Mouse (Mus musculus): ENCODE data around the gene Prelp. TPM values are rescaled to one million over a fixed set of nuclear protein-coding genes. Genes with fewer than 3 reads are reported as not detected.

The Prelp gene
- total RNA-seq, 2 experiments from 2014 or later: 42.1 to 44.9 TPM

DNA sequence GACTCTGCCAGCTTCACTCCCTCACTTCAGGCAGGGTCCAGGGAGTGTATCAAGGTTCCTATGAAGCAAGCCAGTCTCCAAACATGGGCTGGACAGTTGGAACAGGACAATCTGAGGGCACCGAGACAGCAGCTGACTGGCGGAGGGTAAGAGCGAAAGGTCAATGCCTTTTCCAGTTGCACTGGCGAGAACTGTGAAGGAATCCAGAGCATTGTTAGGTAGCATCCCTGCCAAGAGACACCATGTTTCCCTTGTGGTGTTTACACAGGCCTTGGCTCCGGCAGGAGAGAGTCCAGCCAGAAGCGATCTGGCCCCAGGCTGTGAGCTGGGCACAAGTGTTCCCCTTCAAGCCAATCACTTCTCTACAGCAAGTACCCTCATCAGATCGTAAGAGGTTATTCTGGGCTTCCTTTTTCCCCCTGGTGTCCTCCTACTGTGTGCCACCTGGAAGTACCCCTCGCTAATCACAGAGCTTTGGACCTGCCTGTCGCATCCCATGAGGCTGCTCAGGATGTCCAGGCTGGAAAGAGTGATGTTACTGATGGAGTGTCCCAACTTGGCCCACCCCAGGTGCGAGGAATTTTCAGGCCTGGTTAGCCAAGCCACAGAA lies 13.2 kb upstream of the Prelp start:
- peak in 1 of 2 experiments; percentile 45 for DNase-seq

DNA sequence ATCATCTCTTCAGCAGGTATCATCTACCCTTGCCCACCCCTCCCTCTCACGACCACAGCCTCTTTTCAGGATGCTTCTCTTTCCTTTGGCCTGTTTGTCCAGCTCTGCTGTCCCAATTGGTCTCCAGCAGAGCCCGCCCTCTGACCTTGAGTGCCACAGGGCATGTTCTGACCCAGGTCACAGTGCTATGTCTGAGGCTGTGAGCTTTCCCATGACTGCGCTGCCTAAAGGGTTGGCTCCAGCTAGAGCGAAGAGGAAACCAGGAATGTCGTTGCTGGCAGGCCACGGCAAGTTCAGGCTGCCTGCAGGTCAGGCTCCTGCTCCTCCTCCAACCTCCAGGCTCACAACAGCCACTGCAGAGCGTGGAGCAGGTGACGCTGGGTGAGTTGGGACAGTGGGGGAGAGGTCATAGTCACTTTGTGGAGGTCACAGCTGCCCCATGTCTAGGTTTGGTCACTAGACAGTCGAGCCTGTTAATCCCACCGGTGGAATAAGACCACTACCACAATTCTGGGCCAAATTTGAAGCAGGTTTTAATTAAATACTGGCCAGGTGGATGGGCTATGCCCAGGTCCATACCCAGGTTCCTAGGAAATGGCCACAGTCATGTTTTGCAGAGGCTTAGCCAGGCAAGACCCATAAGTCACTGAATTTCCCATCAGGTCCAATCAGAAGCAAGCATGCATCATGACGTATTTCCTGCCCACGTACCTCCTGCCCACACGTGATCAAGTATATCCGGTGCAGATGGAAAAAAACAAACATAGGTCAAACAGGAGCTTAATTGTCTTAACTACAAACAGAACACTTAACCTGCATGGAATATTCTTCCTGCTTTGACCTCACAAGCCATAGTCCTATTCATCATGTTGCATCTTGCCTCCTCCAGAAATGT lies 12.3 kb upstream of the Prelp start:
- peak in 1 of 2 experiments; percentile 50 for DNase-seq

DNA sequence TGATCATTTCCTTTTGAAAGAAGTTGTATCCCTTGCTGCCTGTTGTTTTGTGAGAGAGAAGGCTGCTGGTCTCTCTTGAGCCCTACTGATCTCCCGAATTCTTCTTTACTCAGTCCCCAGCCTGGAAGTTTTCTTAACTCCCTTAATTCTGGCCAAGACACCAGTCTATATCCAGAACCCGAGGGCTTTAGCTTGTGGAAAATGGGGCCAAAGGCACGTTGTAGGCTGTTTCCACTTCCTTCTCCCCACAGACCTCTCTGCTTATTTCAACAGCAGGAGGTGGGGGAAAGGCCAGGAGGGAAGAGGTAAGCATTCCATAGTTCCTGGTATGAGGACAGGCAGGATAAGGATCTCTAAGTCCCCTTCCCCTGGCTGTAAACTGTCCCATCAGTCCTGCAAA lies 8.8 kb upstream of the Prelp start:
- DNase-seq: peak in 1 of 2 experiments; percentile 26

DNA sequence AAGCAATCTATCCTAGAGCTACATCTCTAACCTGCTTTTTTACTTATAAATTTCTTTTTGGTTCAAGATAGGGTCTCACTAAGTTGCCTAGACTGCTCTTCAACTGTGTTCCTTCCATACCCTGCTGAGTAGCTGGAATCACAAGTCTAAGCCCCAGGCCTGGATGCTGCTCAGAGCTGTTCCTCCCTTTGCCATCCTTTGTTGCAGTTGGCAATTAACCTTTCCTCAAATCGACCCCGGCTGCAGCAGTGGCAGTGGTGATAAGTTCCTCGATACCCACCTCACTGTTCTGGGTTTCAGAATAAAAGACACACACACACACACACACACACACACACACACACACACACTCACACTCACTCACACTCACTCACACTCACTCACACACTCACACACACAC lies 4.0 kb upstream of the Prelp start:
- no peak for DNase-seq

DNA sequence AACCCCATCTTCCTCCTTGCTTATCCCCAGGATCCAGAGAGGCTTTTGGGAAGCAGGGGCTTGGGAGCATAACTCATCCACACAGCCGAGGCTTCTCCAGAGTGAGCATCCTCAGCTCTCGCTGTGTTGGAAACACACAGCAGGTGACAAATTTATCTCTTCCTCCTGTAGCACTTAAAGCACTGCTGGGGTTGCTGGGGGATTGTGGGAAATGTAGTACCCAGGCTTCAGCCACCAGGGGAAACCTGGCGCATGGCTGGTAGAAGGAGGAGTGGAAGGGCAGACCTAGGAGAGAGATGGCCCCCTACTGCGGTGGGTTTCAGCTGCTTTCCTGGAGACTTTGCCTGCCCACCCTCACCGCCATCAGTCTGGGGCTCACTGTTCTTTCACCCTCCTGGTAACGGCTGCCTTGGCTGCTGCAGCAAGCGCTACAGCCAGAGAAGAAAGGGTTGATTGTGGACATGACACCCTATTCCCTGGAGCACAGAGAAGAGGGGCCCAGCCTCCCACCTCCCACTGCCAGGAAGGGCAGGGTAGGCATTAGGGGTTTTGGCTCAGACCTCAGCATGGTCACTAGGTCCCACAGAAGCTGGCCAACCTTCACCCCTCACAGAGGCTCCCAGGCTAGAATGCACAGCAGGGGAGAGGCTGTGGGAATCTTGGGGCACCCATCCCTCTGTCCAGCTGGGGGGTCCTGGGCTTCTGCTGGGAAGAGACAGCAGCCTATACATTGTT lies 3.1 kb upstream of the Prelp start:
- no peak for DNase-seq

- DNase-seq: no peak
These were observed 1.9 kb upstream of the Prelp start for GRCm38 (mm10) chr1:133923071-133923470.

DNA sequence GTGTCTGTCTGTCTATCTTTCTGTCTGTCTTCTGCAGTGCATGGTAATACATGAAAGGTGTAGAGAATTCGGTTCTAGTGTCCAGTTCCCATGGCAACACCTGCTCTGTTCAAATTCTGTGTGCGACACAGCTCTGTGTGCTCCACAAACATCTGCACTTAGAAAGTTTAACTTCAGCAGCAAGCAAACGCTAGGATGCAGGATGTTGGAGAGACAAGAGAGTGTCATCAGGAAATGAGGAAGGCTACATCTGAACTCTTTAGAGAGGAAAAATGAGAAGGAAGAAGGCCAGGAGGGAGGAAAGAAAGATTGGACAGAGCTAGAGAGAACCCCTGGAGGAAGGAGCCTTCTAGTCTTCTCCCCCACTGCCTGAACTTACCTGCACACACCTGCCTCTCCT lies 338 bp downstream of the Prelp start:
- DNase-seq: no peak

GRCm38 (mm10) chr1:133920401-133920800 lies 813 bp downstream of the Prelp start:
- no peak for DNase-seq

GRCm38 (mm10) chr1:133918088-133918470 lies 3.1 kb downstream of the Prelp start:
- no peak for DNase-seq

GRCm38 (mm10) chr1:133917456-133918087 lies 3.6 kb downstream of the Prelp start:
- DNase-seq: peak; percentile 65 to 73

DNA sequence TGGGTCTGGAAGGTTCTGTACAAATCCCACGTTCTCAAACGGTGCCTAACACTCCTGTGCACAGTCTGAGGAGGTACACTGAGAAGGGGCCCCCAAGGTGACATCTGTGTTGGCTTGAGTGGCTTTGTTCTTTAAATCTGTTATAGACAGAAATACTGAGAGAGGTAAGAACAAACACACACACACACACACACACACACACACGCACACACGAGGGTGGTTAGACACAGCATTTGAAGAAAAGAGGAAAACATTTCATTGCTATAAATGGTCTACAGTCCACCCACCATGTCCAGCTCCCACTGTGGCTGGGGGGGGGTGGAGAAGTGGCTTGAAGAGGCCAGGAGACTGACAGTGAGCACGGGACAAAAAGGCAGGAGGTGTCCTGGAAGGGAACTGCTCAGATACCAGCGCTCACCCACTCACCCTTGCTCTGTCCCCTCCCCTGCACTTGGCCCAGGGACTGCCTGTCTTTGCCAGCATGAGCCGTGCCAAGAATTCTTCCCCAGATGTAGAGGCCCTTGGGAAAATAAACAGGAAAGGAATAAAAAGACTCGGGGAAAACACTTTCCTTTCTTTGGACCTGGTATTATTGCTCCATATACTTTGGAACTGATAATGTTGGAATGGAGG lies 5.4 kb downstream of the Prelp start:
- peak; percentile 81 to 85 for DNase-seq

DNA sequence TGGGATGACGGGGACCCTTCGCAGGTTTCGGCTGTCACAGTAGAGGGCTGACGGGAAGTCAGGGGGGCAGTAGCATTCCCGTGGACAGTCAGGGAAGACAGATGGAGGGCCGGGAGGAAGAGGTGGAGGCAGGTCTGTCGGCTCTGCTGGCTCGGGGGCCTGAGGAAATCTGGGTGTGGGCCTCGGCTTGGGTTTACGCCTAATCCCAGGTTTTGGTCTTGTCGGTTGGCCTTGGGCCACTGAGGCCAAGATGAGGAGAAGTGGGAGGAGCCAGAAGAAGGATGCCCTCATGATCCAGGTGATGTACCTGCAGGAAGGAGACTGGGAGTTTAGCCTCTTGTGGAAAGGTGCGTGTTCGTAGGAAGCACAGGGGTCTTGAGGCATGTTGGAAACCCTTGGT lies 6.1 kb downstream of the Prelp start:
- no peak for DNase-seq

GRCm38 (mm10) chr1:133913018-133913417 lies 8.2 kb downstream of the Prelp start:
- no peak for DNase-seq

GRCm38 (mm10) chr1:133911456-133911855 lies 9.8 kb downstream of the Prelp start:
- peak; percentile 75 to 86 for DNase-seq

- DNase-seq: no peak
These were observed 10.2 kb downstream of the Prelp start for GRCm38 (mm10) chr1:133911008-133911407.

- no peak for DNase-seq
These were observed 11.1 kb downstream of the Prelp start for GRCm38 (mm10) chr1:133910108-133910507.

DNA sequence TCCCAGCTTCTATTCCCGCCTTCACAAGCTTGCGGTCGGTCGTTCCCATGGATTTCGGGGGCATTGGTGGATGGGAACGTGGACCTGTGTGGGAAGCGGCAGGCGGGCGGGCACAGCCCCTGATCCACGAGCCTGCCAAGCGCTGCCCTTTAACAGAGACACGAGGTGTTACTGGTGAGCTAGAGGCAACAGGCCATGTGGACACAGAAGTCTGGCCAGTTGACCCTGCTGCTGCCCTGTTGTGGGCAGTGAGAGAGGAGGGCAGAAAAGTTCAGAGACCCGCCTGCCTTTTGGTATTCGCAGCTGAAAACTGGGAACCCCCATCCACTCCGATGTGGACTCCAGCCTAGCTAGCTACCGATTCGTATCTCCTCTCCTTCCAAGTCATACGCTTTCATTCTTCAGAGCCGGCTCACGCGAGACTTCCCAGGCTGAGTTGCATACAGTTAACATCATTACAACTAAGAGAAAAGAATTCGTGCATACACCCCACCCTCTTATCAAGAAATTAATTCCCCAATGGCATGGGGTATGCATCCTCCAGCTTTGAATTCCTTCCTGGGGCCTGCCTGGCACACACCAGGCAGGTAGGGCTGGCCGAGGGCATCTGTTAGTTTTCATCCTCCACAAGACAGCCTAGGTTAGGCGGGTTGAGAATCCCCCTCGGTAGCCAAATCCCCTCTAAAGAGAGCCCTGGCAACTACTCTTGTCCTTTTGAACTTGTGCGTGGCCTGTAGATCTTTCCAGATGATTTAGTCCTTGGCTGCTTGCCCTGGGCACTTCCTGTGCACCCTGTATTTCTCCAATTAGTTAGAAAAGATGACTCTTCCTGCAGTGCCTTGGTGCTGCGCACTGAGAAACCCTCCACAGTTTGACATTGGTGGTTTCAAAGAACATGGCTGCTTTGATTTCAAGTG lies 12.3 kb downstream of the Prelp start:
- peak; percentile 60 to 80 for DNase-seq

DNA sequence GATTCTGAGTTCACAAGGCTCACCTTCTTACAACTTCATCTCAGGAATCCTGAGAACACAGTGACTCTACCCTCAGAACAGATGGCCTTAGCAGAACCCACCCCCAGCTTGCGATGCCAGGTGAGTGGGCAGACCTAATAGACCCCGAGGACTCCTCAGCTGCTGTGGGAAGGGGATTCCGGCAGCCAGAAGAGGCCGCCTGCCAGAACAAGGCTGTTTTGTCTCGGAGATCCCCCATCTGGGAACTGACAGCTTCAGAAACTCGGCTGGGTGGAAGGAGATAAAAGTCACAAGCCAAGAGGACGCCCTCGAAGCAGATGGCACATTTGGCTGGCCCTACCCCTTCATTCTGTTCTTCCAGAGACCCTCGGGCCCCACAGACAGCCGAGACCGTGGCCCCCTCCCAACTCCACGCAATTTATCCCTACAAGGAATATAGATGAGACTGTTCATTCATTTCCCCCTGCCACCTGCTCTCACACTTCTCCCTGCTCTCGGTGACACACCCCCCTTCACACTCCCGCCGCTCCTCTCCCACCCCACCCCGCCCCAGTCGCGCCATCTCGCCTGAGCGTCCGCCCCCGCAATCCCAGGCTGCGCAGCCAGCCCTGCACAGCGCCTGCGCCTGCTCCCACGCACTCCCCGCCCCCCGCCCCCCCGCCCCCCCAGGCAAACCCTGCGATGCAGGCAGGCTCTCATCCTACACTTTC lies 13.1 kb downstream of the Prelp start, which contains the start of gene Optc:
Optc (minus strand) TSS at position 51 of the 710 bp plus-strand sequence.
- DNase-seq: peak; percentile 54 to 66

GRCm38 (mm10) chr1:133906420-133906819 lies 14.8 kb downstream of the Prelp start:
- no peak for DNase-seq

GRCm38 (mm10) chr1:133900825-133901224 lies 20.4 kb downstream of the Prelp start:
- peak; percentile 74 to 82 for DNase-seq

Measured in adrenal gland, postnatal 36 days (tissue).